Mouse (Mus musculus) forebrain, embryonic 12.5 days (tissue): ENCODE results near the gene Mgp. TPM values are rescaled to one million over a fixed set of nuclear protein-coding genes. Genes with fewer than 3 reads are reported as not detected.

Source experiments
- ATAC-seq: fragments of 200-750 bp; cut with Nextera tagmentation; 2 replicates; pipeline ENCODE4 v1.8.0; 2017; ENCODE audit warnings: moderate TSS enrichment; ENCODE audit not compliant: low FRiP score
- H3K27ac ChIP-seq: fragments of 300-500 bp; sonication (generic); 2 replicates; pipeline ENCODE4 v1.5.1; 2016; ENCODE audit warnings: mild to moderate bottlenecking
- H3K27me3 ChIP-seq: fragments of 300-500 bp; sonication (generic); 2 replicates; pipeline ENCODE4 v1.6.1; 2016; ENCODE audit warnings: mild to moderate bottlenecking
- H3K36me3 ChIP-seq: fragments of 300-500 bp; sonication (generic); replicated peaks from 2 replicates; pipeline ENCODE4 v1.6.1; 2016; ENCODE audit warnings: mild to moderate bottlenecking
- H3K4me1 ChIP-seq: fragments of 300-500 bp; sonication (generic); 2 replicates; pipeline ENCODE4 v1.6.1; 2016
- H3K4me2 ChIP-seq: fragments of 300-500 bp; sonication (generic); 2 replicates; pipeline ENCODE4 v1.6.1; 2016; ENCODE audit warnings: mild to moderate bottlenecking, moderate library complexity
- H3K4me3 ChIP-seq: fragments of 300-500 bp; sonication (generic); replicated peaks from 2 replicates; pipeline ENCODE4 v1.5.1; 2016; ENCODE audit warnings: mild to moderate bottlenecking
- H3K9ac ChIP-seq: fragments of 300-500 bp; sonication (generic); 2 replicates; pipeline ENCODE4 v1.6.1; 2016; ENCODE audit warnings: mild to moderate bottlenecking
- H3K9me3 ChIP-seq: fragments of 300-500 bp; sonication (generic); 2 replicates; pipeline ENCODE4 v1.6.1; 2016
- WGBS: fragments of 180-500 bp; shearing (Covaris S2); methylation state at CpG from one replicate; pipeline ENCODE4 v1.1.7; 2016; 5-methylcytosine and 5-hydroxymethylcytosine counted together
- polyA plus RNA-seq: library from polyadenylated mRNA; unstranded; fragments of >200 nt; fragmentation: Nextera tagmentation; extraction: Ambion mirVana; gene quantifications from 2 replicates; pipeline ENCODE4 v1.2.1, GENCODE M21; 2016

Gene Mgp
- polyA plus RNA-seq, 1 experiment from 2014 or later = 7.2 TPM

DNA sequence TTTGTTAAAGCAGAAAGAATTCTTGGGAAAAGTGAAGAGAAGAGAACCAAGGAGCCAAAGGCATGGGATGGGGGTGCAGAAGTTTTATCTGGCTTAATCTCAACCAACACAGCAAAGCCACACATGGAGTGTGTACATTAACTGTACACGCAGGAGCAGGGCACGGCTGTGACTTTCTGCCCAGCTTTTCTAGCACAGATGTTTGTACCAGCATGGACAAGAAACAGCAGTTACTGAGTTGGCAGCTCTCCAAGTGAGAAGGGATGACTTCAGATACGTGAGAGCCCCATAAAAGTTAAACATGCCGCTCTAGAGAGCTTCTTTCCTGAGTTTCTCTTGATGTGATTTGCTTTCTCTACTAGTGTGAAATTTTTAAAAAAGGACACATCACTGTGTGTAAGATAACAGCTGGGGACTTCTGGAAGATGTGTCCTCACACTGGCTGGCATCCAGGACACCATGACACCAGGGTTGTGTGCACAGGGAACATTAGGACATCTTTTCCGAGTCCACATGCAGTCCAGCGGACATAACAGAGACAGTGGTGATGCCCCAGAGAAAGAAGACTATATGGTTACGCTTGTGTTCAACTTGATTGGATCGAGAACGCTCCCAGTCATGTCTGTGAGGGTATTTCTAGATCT is 34.7 kb upstream of the Mgp start:
- H3K9ac ChIP-seq = no peak overlapping the region
- no peak overlapping the region for H3K4me3 ChIP-seq
- H3K4me2 ChIP-seq = no peak overlapping the region
- no peaks in the 10 kb centered on the region for H3K9me3 ChIP-seq
- no peak for ATAC-seq
- H3K4me1 ChIP-seq = peaks cover 11% of the 10 kb centered on the region
- no peaks in the 10 kb centered on the region for H3K36me3 ChIP-seq
- WGBS = 90% methylated on average over 9 of the region's 9 CpGs
- no peak overlapping the region for H3K27ac ChIP-seq
- H3K27me3 ChIP-seq = no peaks in the 10 kb centered on the region

GRCm38 (mm10) chr6:136906937-136907293 is 31.3 kb upstream of the Mgp start:
- no peak overlapping the region for H3K4me3 ChIP-seq
- no peaks in the 10 kb centered on the region for H3K27me3 ChIP-seq
- no peak overlapping the region for H3K4me2 ChIP-seq
- no peak for ATAC-seq
- WGBS = 85% methylated on average over 10 of the region's 10 CpGs
- H3K4me1 ChIP-seq = peaks cover 4% of the 10 kb centered on the region; the same call in 1 of the 2 replicates
- no peaks in the 10 kb centered on the region for H3K36me3 ChIP-seq
- H3K9ac ChIP-seq = no peak overlapping the region
- no peak overlapping the region for H3K27ac ChIP-seq
- H3K9me3 ChIP-seq = no peaks in the 10 kb centered on the region

- H3K27me3 ChIP-seq = no peaks in the 10 kb centered on the region
- WGBS = 91% methylated on average over 19 of the region's 19 CpGs
- no peak for ATAC-seq
Observed at GRCm38 (mm10) chr6:136906283-136906936, 30.8 kb upstream of the Mgp start.

GRCm38 (mm10) chr6:136903885-136904470 is 28.4 kb upstream of the Mgp start:
- 71% methylated on average over 8 of the region's 8 CpGs for WGBS
- no peaks in the 10 kb centered on the region for H3K27me3 ChIP-seq
- no peak overlapping the region for H3K4me3 ChIP-seq
- H3K9me3 ChIP-seq = no peaks in the 10 kb centered on the region
- no peak overlapping the region for H3K27ac ChIP-seq
- H3K9ac ChIP-seq = no peak overlapping the region
- ATAC-seq = no peak
- peaks cover 4% of the 10 kb centered on the region; the same call in 1 of the 2 replicates for H3K4me1 ChIP-seq
- no peaks in the 10 kb centered on the region for H3K36me3 ChIP-seq
- H3K4me2 ChIP-seq = no peak overlapping the region

More at GRCm38 (mm10) chr6:136906283-136906936, 30.8 kb upstream of the Mgp start:
- no peak overlapping the region for H3K27ac ChIP-seq
- H3K4me2 ChIP-seq = no peak overlapping the region
- peaks cover 4% of the 10 kb centered on the region; the same call in 1 of the 2 replicates for H3K4me1 ChIP-seq
- H3K36me3 ChIP-seq = no peaks in the 10 kb centered on the region
- no peak overlapping the region for H3K4me3 ChIP-seq
- H3K9ac ChIP-seq = no peak overlapping the region
- H3K9me3 ChIP-seq = no peaks in the 10 kb centered on the region

GRCm38 (mm10) chr6:136902527-136902926 is 26.9 kb upstream of the Mgp start:
- Histone ChIP-seq H3K4me1 (peaks cover 4% of the 10 kb centered on the region; the same call in 1 of the 2 replicates), H3K27me3 (no peaks in the 10 kb centered on the region), H3K4me3 (no peak overlapping the region), H3K9ac (no peak overlapping the region), H3K4me2 (no peak overlapping the region), H3K36me3 (no peaks in the 10 kb centered on the region), H3K27ac (no peak overlapping the region), H3K9me3 (no peaks in the 10 kb centered on the region)
- WGBS = 87% methylated on average over 9 of the region's 9 CpGs
- ATAC-seq = no peak

GRCm38 (mm10) chr6:136901010-136901409 is 25.4 kb upstream of the Mgp start:
- no peak overlapping the region for H3K4me3 ChIP-seq
- no peak for ATAC-seq
- no peak overlapping the region for H3K4me2 ChIP-seq
- 82% methylated on average over 2 of the region's 2 CpGs for WGBS
- no peak overlapping the region for H3K9ac ChIP-seq
- no peak overlapping the region for H3K27ac ChIP-seq
- H3K4me1 ChIP-seq = no peaks in the 10 kb centered on the region; the same call in 1 of the 2 replicates
- H3K27me3 ChIP-seq = no peaks in the 10 kb centered on the region
- H3K36me3 ChIP-seq = no peaks in the 10 kb centered on the region
- H3K9me3 ChIP-seq = no peaks in the 10 kb centered on the region

GRCm38 (mm10) chr6:136900369-136901009 is 24.9 kb upstream of the Mgp start:
- Histone ChIP-seq H3K27me3 (no peaks in the 10 kb centered on the region), H3K4me2 (no peak overlapping the region), H3K4me3 (no peak overlapping the region), H3K27ac (no peak overlapping the region), H3K36me3 (no peaks in the 10 kb centered on the region), H3K9me3 (no peaks in the 10 kb centered on the region), H3K4me1 (no peaks in the 10 kb centered on the region; the same call in 1 of the 2 replicates), H3K9ac (no peak overlapping the region)
- WGBS = 80% methylated on average over 4 of the region's 4 CpGs
- no peak for ATAC-seq

GRCm38 (mm10) chr6:136898954-136899353 is 23.3 kb upstream of the Mgp start:
- no peak overlapping the region for H3K27ac ChIP-seq
- H3K36me3 ChIP-seq = no peaks in the 10 kb centered on the region
- H3K4me3 ChIP-seq = no peak overlapping the region
- no peak overlapping the region for H3K4me2 ChIP-seq
- no peaks in the 10 kb centered on the region; the same call in 1 of the 2 replicates for H3K4me1 ChIP-seq
- no peaks in the 10 kb centered on the region for H3K27me3 ChIP-seq
- 94% methylated on average over 2 of the region's 2 CpGs for WGBS
- ATAC-seq = no peak
- no peaks in the 10 kb centered on the region for H3K9me3 ChIP-seq
- H3K9ac ChIP-seq = no peak overlapping the region

DNA sequence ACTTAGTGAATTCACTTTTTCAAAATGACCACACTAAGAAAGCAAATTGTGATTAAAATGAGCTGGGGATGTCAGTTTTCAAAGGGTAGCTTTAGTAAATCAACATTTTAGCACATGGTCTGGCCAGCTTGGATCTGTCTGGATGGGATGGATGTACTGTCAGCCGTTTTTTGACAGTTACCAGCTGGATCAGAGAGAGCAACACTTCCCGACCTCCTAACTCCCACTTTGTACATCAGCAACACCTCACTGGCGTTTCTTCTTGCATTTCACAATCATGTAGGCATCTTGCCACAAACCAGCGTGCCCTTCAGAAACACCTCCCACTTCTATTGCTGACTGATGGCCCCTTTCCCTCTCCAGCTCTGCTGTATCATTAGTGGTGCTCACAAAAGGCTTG is 22.6 kb upstream of the Mgp start:
- no peaks in the 10 kb centered on the region for H3K36me3 ChIP-seq
- ATAC-seq = no peak
- no peak overlapping the region for H3K4me2 ChIP-seq
- H3K4me1 ChIP-seq = no peaks in the 10 kb centered on the region
- 67% methylated on average over 4 of the region's 4 CpGs for WGBS
- H3K4me3 ChIP-seq = no peak overlapping the region
- H3K27ac ChIP-seq = no peak overlapping the region
- no peaks in the 10 kb centered on the region for H3K9me3 ChIP-seq
- no peak overlapping the region for H3K9ac ChIP-seq
- no peaks in the 10 kb centered on the region for H3K27me3 ChIP-seq

GRCm38 (mm10) chr6:136897789-136898188 is 22.2 kb upstream of the Mgp start:
- no peaks in the 10 kb centered on the region for H3K4me1 ChIP-seq
- ATAC-seq = no peak
- H3K27ac ChIP-seq = no peak overlapping the region
- H3K36me3 ChIP-seq = no peaks in the 10 kb centered on the region
- H3K27me3 ChIP-seq = no peaks in the 10 kb centered on the region
- H3K4me3 ChIP-seq = no peak overlapping the region
- no peak overlapping the region for H3K9ac ChIP-seq
- 87% methylated on average over 4 of the region's 4 CpGs for WGBS
- no peaks in the 10 kb centered on the region for H3K9me3 ChIP-seq
- no peak overlapping the region for H3K4me2 ChIP-seq

GRCm38 (mm10) chr6:136894532-136895339 is 19.1 kb upstream of the Mgp start:
- H3K9ac ChIP-seq = no peak overlapping the region
- no peaks in the 10 kb centered on the region for H3K36me3 ChIP-seq
- no peak overlapping the region for H3K4me3 ChIP-seq
- WGBS = 67% methylated on average over 15 of the region's 15 CpGs
- H3K27ac ChIP-seq = no peak overlapping the region
- no peaks in the 10 kb centered on the region for H3K4me1 ChIP-seq
- ATAC-seq = no peak
- H3K27me3 ChIP-seq = no peaks in the 10 kb centered on the region
- no peaks in the 10 kb centered on the region for H3K9me3 ChIP-seq
- no peak overlapping the region for H3K4me2 ChIP-seq

DNA sequence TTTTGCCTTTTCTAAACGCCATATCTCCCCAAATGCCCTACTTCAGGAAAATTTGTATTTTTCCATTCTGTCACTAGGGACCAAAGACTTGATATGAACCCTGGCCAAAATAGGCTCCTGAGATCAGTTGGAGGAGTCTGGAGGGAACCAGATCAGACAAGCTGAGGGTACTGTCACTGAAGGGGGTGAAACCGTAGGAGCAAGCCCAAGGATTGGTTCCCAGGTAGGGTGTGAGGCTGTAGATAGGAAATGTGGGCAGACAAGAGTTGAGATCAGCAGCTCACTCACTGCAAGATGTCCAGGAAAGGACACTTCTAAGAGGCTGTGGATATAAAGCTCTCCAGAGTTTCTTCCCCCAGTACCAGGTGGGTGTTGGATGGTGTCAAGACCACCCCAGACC is 16.4 kb upstream of the Mgp start:
- H3K27ac ChIP-seq = no peak overlapping the region
- no peak overlapping the region for H3K4me2 ChIP-seq
- 89% methylated on average over 2 of the region's 2 CpGs for WGBS
- H3K9ac ChIP-seq = no peak overlapping the region
- H3K9me3 ChIP-seq = no peaks in the 10 kb centered on the region
- no peak for ATAC-seq
- H3K27me3 ChIP-seq = no peaks in the 10 kb centered on the region
- H3K4me1 ChIP-seq = no peaks in the 10 kb centered on the region
- H3K36me3 ChIP-seq = no peaks in the 10 kb centered on the region
- no peak overlapping the region for H3K4me3 ChIP-seq
